Comparison of ENCODE assay signal across 8 mouse cellular contexts in genomic region chr9:99437031-99437764, GRCm38 (mm10). TPM values are rescaled to one million over a fixed set of nuclear protein-coding genes. Genes with fewer than 3 reads are reported as not detected.
DNase-seq lines count a peak whose midpoint lies in the region; ATAC-seq and TF ChIP-seq lines count a peak whose summit lies in the region.

Gene Mras, minus strand, starts transcription at chr9:99437381.

- intact Hi-C loops in gastrocnemius, postnatal 14 days (cut with DNase I; ENCODE audit: low total_unique reads) = no loop called here

- peaks cover 3% of the 10 kb centered on the region for H3K4me1 ChIP-seq in thymus, adult 2 months (replicated peaks; ENCODE audit: control insufficient read depth, insufficient read depth, low read length)
- H3K4me1 ChIP-seq in liver, embryonic 12.5 days = peaks cover 20% of the 10 kb centered on the region

- ATAC-seq in liver, embryonic 12.5 days = no peak
- ATAC-seq in activated CD4-positive, CD25-positive, alpha-beta regulatory T cell, adult 4 months = no peak

- 16% methylated on average over 27 of the region's 27 CpGs for WGBS in thymus, adult 2 months
- 21% methylated on average over 27 of the region's 27 CpGs for WGBS in liver, embryonic 12.5 days (ENCODE audit: insufficient replicate concordance)

- H3K27ac ChIP-seq in thymus, adult 2 months (ENCODE audit: control insufficient read depth, insufficient read depth, low read length) = no peak within 1 kb of the TSS
- H3K27ac ChIP-seq in liver, embryonic 12.5 days = no peak within 1 kb of the TSS

- DNase-seq in embryo, embryonic 10 days (ENCODE audit: low spot score) = peak; percentile 51
- DNase-seq in embryo, embryonic 9.5 days (ENCODE audit: extremely low spot score) = no peak
- no peak for DNase-seq in thymus, adult 2 months
- no peak for DNase-seq in thymus, postnatal 36 days
- DNase-seq in heart, postnatal 4 days = no peak
- no peak for DNase-seq in gastrocnemius, postnatal 14 days

- H3K4me2 ChIP-seq in liver, embryonic 12.5 days = peak within 1 kb of the TSS; percentile 79

- peaks cover 5% of the 10 kb centered on the region; the same call in 1 of the 2 replicates for H3K27me3 ChIP-seq in thymus, adult 2 months (ENCODE audit: control insufficient read depth, insufficient read depth, low read length)
- H3K27me3 ChIP-seq in liver, embryonic 12.5 days (replicated peaks) = peaks cover 67% of the 10 kb centered on the region

- H3K9me3 ChIP-seq in liver, embryonic 12.5 days (replicated peaks) = no peaks in the 10 kb centered on the region

- H3K9ac ChIP-seq in liver, embryonic 12.5 days = peak within 1 kb of the TSS; percentile 14

- peak within 1 kb of the TSS; percentile 52 for H3K4me3 ChIP-seq in thymus, adult 2 months (ENCODE audit: control insufficient read depth, insufficient read depth, low read length)
- H3K4me3 ChIP-seq in liver, embryonic 12.5 days = peak within 1 kb of the TSS; percentile 61

- TF ChIP-seq CTCF in thymus, adult 2 months (IDR thresholded peaks at IDR 0.05; ENCODE audit: borderline replicate concordance, control insufficient read depth, extremely low read depth, insufficient read depth, low read length, poor library complexity) = no peak

- TF ChIP-seq POLR2A in thymus, adult 2 months (IDR thresholded peaks at IDR 0.05; ENCODE audit: control insufficient read depth, extremely low read depth, insufficient read depth, low read length, poor library complexity) = no peak

- no peaks in the 10 kb centered on the region for H3K36me3 ChIP-seq in thymus, adult 2 months (ENCODE audit: control insufficient read depth, insufficient read depth, low read length)
- no peaks in the 10 kb centered on the region for H3K36me3 ChIP-seq in liver, embryonic 12.5 days

RNA-seq across cellular contexts. Expression of gene Mras, which starts in this region (rescaled TPM):
- 7.4 and 14.9 TPM in 2 replicates for polyA plus RNA-seq in thymus, adult 2 months (2012; rRNA removed)
- total RNA-seq in heart, postnatal 4 days (2021) = 10 to 100 TPM; 11.6 to 13.2 TPM
- polyA plus RNA-seq in liver, embryonic 12.5 days (2016; fragmentation: Nextera tagmentation; extraction: Ambion mirVana) = 3.1 and 5.2 TPM in 2 replicates
- not detected for polyA plus RNA-seq in activated CD4-positive, CD25-positive, alpha-beta regulatory T cell, adult 4 months (2017; shearing (Covaris generic))
- 1 to 10 TPM; 6.8 to 7.7 TPM for total RNA-seq in gastrocnemius, postnatal 14 days (2021)
